Mouse (Mus musculus): ENCODE results near the gene 1700092M07Rik.

DNA sequence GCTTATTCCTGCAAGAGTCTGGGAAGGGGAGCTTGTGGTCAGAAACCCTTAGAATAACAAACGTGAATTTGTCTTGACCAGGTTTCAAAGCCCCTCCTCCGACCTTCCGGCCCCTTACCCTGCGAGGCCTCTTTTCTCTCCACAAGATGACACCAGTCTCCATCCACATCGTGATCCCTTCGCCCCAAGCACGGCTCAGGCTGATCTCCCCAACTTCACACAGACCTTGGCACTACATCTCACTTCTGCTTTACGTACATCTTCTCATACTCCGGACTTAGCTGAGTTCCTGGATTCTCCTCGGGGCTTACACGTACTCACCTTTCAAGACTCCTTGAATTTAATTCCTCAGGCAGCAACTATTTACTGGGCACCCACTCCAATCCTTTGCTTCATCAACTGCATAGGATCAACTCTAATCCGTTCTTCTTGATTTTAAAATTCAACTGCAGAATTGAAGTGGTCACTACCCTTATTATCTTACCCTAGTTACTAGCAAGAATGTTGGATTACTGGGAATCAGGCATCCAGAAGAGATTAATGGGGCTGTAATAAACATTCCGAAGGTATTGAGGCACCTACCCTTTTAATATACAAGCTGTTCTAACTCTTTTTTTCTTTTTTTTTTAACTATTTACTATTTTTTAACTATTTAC, 26.4 kb upstream of the 1700092M07Rik start:
- no peak for TF ChIP-seq POLR2A (IDR thresholded peaks at IDR 0.05; ENCODE audit: insufficient read depth, low read length)
- no peak for TF ChIP-seq CTCF (IDR thresholded peaks at IDR 0.05; ENCODE audit: low read depth, low read length)
